Mouse (Mus musculus) liver, embryonic 12.5 days (tissue): ENCODE data around the gene Nit1. TPM values are rescaled to one million over a fixed set of nuclear protein-coding genes. Genes with fewer than 3 reads are reported as not detected.
A peak's percentile ranks its signal among the peaks of the same experiment; 100 is the strongest.
"Not testable (repeated sequence)": the region's sequence is repeated elsewhere in the genome, so short reads cannot be mapped to it uniquely, and the experiment has no call there.

Experiments
- ATAC-seq: fragments of 200-750 bp; cut with Nextera tagmentation; 2 replicates; pipeline ENCODE4 v1.8.0; 2017; ENCODE audit warnings: moderate number of reproducible peaks, mild to moderate bottlenecking, moderate library complexity
- H3K27ac ChIP-seq: fragments of 300-500 bp; sonication (generic); 2 replicates; pipeline ENCODE4 v1.5.1; 2016; ENCODE audit warnings: mild to moderate bottlenecking
- H3K27me3 ChIP-seq: fragments of 300-500 bp; sonication (generic); replicated peaks from 2 replicates; pipeline ENCODE4 v1.6.1; 2016; ENCODE audit warnings: mild to moderate bottlenecking, moderate library complexity
- H3K36me3 ChIP-seq: fragments of 300-500 bp; sonication (generic); 2 replicates; pipeline ENCODE4 v1.6.1; 2016; ENCODE audit warnings: mild to moderate bottlenecking, moderate library complexity
- H3K4me1 ChIP-seq: fragments of 300-500 bp; sonication (generic); 2 replicates; pipeline ENCODE4 v1.6.1; 2016
- H3K4me2 ChIP-seq: fragments of 300-500 bp; sonication (generic); 2 replicates; pipeline ENCODE4 v1.6.1; 2016; ENCODE audit warnings: mild to moderate bottlenecking, moderate library complexity
- H3K4me3 ChIP-seq: fragments of 300-500 bp; sonication (generic); 2 replicates; pipeline ENCODE4 v1.5.1; 2016; ENCODE audit warnings: mild to moderate bottlenecking, moderate library complexity
- H3K9ac ChIP-seq: fragments of 300-500 bp; sonication (generic); 2 replicates; pipeline ENCODE4 v1.6.1; 2016; ENCODE audit warnings: mild to moderate bottlenecking, moderate library complexity
- H3K9me3 ChIP-seq: fragments of 300-500 bp; sonication (generic); replicated peaks from 2 replicates; pipeline ENCODE4 v1.6.1; 2016; ENCODE audit warnings: mild to moderate bottlenecking, moderate library complexity
- WGBS: fragments of 180-500 bp; shearing (Covaris S2); methylation state at CpG from one replicate; pipeline ENCODE4 v1.1.7; 2016; ENCODE audit not compliant: insufficient replicate concordance; 5-methylcytosine and 5-hydroxymethylcytosine counted together
- polyA plus RNA-seq: library from polyadenylated mRNA; unstranded; fragments of >200 nt; fragmentation: Nextera tagmentation; extraction: Ambion mirVana; gene quantifications from 2 replicates; pipeline ENCODE4 v1.2.1, GENCODE M21; 2016

The Nit1 gene
- polyA plus RNA-seq, 1 experiment from 2014 or later, result 25.3 TPM

DNA sequence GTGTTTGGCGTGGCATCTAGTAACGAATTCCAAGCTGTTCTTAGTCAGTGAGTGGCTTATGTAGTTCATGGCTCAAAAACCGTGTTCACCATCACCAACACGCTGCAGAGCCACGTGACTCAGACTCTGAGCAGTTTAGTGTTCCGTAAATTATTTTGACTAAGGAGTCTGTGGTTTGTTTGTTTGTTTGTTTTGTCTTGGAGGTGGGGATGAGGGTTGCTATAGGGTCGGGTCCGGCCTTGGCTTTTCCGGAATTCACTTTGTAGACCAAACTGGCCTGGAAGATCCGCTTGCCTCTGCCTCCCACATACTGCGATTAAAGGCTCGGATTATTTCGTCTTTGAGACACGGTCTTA, 627 bp upstream of the Nit1 start:
- Histone ChIP-seq H3K4me3 (peak overlapping the region; percentile 82), H3K36me3 (peaks cover 47% of the 10 kb centered on the region), H3K27ac (peak overlapping the region; percentile 75), H3K27me3 (no peaks in the 10 kb centered on the region), H3K9me3 (no peaks in the 10 kb centered on the region; the same call in 1 of the 2 replicates), H3K4me1 (peaks cover 47% of the 10 kb centered on the region), H3K4me2 (peak overlapping the region; percentile 84), H3K9ac (peak overlapping the region; percentile 87)
- under 1% methylated on average over 14 of the region's 14 CpGs for WGBS
- peak; percentile 46; the same call in 1 of the 2 replicates for ATAC-seq

DNA sequence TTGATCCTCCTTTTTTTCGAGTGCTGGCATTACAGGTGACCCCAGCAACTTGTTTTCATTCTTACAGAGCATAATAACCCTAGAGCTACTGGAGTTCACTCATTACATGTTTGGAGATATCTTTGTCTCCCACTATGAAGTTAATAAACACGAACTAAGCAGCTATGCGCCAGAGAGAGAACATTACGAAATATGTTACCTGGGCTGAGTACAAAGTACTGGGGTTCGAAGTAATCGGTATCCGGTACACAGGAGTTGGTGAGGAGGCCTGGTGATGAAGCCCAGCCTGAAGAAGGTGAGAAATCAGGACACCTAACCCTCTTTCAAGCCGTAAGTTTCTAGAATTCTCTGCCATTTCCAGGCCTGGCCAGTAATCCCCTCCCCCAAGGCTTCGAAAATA, 731 bp downstream of the Nit1 start:
- Histone ChIP-seq H3K36me3 (peaks cover 60% of the 10 kb centered on the region), H3K4me1 (peaks cover 41% of the 10 kb centered on the region)
- no peak; the same call in 1 of the 2 replicates for ATAC-seq

DNA sequence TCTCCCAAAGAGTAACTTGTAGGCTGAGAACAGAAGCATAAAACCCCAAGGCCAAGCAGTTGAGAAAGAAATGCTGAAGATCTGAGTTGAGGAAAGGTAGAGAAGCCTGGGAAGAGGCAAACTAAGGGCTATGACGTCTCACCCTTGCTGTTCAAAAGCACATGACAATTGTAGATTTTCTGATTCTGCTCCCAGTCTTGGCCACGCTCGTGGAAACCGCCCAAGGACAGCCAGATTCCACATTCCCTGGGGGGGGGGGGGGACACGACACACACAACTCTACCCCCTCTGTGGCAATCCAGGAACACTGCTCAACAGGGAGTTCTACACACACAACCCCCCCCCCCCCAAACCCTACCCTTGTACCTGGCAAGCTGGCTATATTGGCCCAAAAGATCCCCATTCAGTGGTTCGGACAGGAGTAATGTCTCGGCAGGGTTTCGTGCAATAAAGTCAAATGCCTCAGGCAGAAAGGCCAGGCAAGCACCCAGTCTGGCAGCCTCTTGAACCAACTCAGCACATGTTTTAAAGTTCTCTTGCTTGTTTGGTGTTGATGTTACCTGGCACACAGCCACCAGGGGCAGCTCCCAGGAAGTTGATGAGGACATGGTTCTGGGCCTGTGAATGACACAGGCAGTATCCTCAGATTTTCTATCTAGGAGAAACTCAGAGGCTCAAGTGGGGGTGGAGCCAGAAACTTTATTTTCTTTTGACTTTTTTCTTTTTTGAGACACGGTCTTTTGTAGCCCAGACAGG, 1.3 kb downstream of the Nit1 start:
- Histone ChIP-seq H3K27me3 (no peaks in the 10 kb centered on the region), H3K4me2 (peak overlapping the region; percentile 84), H3K36me3 (peaks cover 65% of the 10 kb centered on the region), H3K4me3 (peak overlapping the region; percentile 82), H3K4me1 (peaks cover 38% of the 10 kb centered on the region), H3K27ac (no peak overlapping the region), H3K9me3 (no peaks in the 10 kb centered on the region; the same call in 1 of the 2 replicates), H3K9ac (no peak overlapping the region)
- 0 out of 2 replicates have a peak, but pooled peaks have one; percentile 9 for ATAC-seq
- WGBS, result 75% methylated on average over 9 of the region's 9 CpGs

More for the DNA sequence above, 731 bp downstream of the Nit1 start:
- Histone ChIP-seq H3K9me3 (no peaks in the 10 kb centered on the region; the same call in 1 of the 2 replicates), H3K9ac (peak overlapping the region; percentile 87), H3K4me3 (peak overlapping the region; percentile 82), H3K27me3 (no peaks in the 10 kb centered on the region), H3K27ac (peak overlapping the region; percentile 75; the same call in 1 of the 2 replicates), H3K4me2 (peak overlapping the region; percentile 84)
- WGBS, result 67% methylated on average over 9 of the region's 9 CpGs

DNA sequence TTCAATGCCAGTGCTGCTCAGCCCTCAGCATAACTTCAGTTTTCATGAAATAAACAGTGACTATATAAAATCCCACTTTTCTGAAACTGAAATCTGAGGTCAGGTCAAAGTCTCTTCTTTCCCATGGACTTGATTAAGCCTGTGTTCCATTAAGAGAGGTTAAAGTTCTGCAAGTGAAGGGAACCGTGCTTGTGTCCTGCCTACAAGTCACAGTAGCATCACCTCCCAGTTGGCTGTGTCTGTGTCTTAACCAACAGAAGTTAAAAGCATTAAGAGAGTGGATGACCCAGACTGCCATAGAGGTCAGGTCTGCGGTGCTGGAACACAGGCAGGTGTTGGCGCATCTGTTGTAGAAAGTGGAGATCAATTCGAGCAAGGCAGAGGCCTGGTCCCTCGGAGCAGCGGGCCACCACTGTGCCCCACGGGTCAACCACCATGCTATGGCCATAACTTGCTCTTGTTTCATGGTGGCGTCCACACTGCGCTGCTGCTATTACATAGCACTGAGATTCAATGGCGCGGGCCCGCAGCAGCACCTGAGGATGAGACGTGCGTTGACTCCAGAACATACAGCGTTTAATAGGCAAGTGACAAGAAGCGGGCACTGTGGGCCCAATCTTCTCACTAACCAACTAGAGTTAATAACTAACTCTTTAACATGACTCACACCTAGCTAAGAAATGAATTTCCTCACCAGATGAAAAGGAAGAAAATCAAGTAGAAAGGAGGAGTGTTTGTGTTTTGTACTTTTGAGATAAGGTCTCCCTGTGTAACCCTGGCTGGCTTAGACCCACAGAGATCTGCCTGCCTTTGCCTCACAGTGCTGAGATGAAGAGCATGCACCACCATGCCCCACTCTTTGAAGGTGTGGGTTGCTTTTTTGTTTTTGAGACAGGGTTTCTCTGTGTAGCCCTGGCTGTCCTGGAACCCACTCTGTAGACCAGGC, 2.9 kb downstream of the Nit1 start:
- no peak for ATAC-seq
- H3K27ac ChIP-seq, result no peak overlapping the region
- H3K4me1 ChIP-seq, result peaks cover 25% of the 10 kb centered on the region
- H3K9me3 ChIP-seq, result no peaks in the 10 kb centered on the region; the same call in 1 of the 2 replicates
- no peaks in the 10 kb centered on the region for H3K27me3 ChIP-seq
- 88% methylated on average over 16 of the region's 16 CpGs for WGBS
- H3K9ac ChIP-seq, result no peak overlapping the region
- H3K4me3 ChIP-seq, result no peak overlapping the region
- no peak overlapping the region for H3K4me2 ChIP-seq
- H3K36me3 ChIP-seq, result peaks cover 68% of the 10 kb centered on the region

DNA sequence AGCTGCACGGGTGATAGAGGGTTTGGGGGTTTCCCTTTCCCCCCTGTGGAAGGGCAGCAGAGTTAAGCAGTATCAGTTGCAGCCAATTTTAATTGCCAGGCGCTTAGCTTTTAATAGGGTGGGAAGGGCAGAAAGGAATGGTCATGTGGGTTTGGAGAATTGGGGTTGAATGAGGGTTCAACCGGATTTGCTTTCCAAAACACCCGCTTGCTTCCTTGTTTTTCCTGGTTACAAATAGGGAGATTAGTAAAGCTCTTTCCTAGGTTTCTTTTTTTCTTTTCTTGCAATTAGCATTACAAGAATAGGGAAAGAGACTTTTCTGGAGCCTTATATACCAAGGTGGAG, 15.3 kb downstream of the Nit1 start:
- Histone ChIP-seq H3K27ac (peak overlapping the region; percentile 94), H3K4me1 (peaks cover 58% of the 10 kb centered on the region), H3K4me2 (peak overlapping the region; percentile 90), H3K4me3 (peak overlapping the region; percentile 88), H3K36me3 (peaks cover 34% of the 10 kb centered on the region), H3K9me3 (no peaks in the 10 kb centered on the region), H3K9ac (peak overlapping the region; percentile 97), H3K27me3 (no peaks in the 10 kb centered on the region)
- WGBS, result 3% methylated on average over 4 of the region's 4 CpGs
- no peak for ATAC-seq

DNA sequence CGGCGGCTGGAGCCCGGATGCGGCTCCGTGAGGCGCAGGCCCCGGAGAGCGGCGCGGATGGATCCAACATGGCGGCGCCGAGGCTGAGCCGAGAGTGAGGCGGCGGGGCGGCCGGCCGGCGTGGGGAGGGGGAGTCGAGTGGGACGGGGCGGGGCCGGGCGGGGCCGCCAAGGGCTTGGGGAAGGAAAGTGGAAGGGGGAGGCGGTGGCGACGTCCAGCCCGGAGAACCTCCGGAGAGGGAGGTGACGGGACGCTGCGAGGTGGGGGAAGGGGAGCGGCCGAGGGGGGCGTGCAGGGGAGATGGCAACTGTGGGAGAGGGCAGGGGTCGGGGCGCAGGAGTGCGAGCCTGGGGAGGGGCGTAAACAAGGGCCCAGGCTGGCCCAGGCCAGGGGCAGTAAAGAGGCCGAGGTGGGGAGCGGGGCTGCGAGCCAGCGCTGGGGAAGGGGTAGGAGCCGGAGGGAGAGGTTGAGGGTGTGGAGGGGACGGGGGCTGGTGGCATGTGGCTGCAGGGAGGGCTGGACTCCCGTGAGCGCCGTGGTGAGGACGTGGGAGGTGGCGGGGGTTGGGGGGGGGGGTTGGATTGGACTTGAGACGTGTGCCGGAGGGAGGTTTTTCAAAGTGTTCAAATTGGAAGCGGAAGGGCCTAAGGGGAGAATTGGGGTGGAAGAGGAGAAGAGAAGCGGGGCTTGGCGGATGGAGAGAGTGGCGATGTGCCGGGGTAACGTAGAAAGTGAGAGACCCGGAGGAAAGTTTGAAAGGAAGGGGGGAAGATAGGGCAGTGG, 15.8 kb downstream of the Nit1 start:
- no peaks in the 10 kb centered on the region for H3K9me3 ChIP-seq
- peak overlapping the region; percentile 94 for H3K27ac ChIP-seq
- H3K4me2 ChIP-seq, result peak overlapping the region; percentile 90
- peaks cover 35% of the 10 kb centered on the region for H3K36me3 ChIP-seq
- ATAC-seq, result peak; percentile 75
- WGBS, result 2% methylated on average over 50 of the region's 61 CpGs
- H3K4me3 ChIP-seq, result peak overlapping the region; percentile 88
- H3K9ac ChIP-seq, result peak overlapping the region; percentile 97
- H3K27me3 ChIP-seq, result no peaks in the 10 kb centered on the region
- peaks cover 54% of the 10 kb centered on the region for H3K4me1 ChIP-seq

DNA sequence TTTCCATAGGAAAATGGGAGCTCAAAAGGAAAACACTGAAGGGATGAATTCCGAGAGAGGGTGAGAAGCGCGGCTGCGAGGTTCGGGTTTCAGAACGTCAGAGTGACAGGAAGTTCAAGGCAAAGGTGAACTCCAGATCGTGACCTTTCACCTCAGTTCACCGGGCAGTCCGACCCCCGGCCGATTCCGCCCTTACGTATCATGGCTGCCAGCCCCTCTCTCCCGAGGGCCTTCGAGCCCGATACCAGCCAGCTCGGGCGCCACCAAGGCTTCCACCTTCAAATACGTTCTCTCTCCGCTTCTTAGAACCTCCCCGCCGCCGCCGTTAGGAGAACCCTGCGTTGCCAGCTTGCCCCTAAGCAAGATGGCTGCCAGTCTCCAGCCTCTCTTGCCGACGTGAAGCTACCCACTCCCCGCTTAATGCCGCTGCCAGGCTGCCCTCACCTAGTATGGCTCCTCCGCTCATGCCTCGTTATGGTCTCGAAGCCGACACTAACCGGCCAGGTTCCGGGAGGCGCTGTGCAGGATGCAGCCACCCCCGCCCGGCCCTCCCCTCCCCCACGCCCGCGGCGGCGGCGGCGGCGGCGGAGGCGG, 16.5 kb downstream of the Nit1 start, which contains the start of gene Dedd:
Gene Dedd, plus strand, starts transcription at position 307 of the 594 bp plus-strand sequence.
- Histone ChIP-seq H3K27ac (peak within 1 kb of the TSS; percentile 94), H3K4me2 (peak within 1 kb of the TSS; percentile 90), H3K4me1 (peaks cover 51% of the 10 kb centered on the region), H3K36me3 (peaks cover 30% of the 10 kb centered on the region), H3K27me3 (no peaks in the 10 kb centered on the region), H3K4me3 (peak within 1 kb of the TSS; percentile 88), H3K9me3 (no peaks in the 10 kb centered on the region), H3K9ac (peak within 1 kb of the TSS; percentile 97)
- WGBS, result under 1% methylated on average over 36 of the region's 48 CpGs
- ATAC-seq, result peak; percentile 86

DNA sequence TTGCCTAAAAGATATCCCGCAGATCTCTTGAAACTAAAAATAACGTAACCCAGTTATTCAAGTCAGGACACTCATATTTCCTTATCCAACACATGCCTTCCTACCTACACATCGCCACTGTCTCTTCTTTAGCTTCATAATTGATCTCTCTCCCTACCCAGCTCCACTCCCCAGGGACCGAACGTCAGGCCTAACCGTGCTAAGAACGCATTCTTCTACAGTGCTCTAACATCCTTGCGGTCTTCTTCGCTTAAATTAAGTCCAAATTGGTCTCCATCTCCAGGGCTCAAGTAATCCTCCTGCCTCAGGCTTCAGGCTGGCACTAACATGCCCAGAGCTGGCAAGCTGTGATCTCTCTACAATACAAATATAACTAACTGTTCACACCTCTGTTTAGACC, 17.2 kb downstream of the Nit1 start:
- 27% methylated on average over 9 of the region's 9 CpGs for WGBS
- no peaks in the 10 kb centered on the region for H3K27me3 ChIP-seq
- H3K9me3 ChIP-seq, result no peaks in the 10 kb centered on the region
- H3K4me3 ChIP-seq, result peak overlapping the region; percentile 88
- H3K9ac ChIP-seq, result peak overlapping the region; percentile 97
- peaks cover 51% of the 10 kb centered on the region for H3K4me1 ChIP-seq
- ATAC-seq, result no peak
- peaks cover 27% of the 10 kb centered on the region for H3K36me3 ChIP-seq
- H3K4me2 ChIP-seq, result peak overlapping the region; percentile 90
- peak overlapping the region; percentile 94 for H3K27ac ChIP-seq

DNA sequence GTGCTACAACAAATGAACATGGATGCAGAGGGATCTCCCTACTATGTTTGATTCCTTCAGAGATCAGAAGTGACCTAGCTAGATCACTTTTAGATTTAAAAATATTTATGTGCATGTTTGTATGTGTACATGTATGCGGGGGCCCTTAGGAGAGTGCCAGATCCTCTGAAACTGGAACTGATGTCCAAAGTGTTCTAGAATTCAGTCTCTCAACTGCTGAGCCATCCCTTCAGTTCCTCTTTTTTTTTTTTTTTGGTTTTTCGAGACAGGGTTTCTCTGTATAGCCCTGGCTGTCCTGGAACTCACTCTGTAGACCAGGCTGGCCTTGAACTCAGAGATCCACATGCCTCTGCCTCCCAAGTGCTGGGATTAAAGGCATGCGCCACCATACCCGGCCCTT, 18.9 kb downstream of the Nit1 start:
- not testable (repeated sequence) for H3K9me3 ChIP-seq, H3K27ac ChIP-seq, H3K27me3 ChIP-seq, H3K4me3 ChIP-seq, ATAC-seq
- WGBS, result 48% methylated on average over 4 of the region's 4 CpGs
- H3K4me1 ChIP-seq, result peaks cover 53% of the 10 kb centered on the region
- peak overlapping the region; percentile 90 for H3K4me2 ChIP-seq
- peak overlapping the region; percentile 12; the same call in 1 of the 2 replicates for H3K9ac ChIP-seq
- peaks cover 19% of the 10 kb centered on the region; the same call in 1 of the 2 replicates for H3K36me3 ChIP-seq

DNA sequence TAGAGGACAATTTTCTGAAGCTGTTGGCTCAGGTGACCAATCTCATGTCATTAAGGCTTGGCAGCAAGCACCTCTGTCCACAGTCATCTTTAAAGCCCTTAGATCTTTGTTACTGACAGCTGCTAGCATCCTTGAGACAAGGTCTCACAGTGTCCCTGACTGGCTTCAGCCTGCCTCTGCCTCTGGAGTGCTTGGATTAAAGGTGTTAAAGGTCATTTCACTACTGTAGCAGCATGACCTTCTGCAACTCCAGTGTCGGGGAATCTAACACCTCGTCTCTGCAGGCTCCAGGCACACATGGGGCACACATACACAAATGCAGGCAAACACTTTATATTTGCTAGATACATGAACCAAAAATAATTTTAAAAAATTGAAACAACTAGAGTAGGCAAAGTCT, 19.9 kb downstream of the Nit1 start:
- H3K9me3 ChIP-seq, result no peaks in the 10 kb centered on the region
- ATAC-seq, result no peak

DNA sequence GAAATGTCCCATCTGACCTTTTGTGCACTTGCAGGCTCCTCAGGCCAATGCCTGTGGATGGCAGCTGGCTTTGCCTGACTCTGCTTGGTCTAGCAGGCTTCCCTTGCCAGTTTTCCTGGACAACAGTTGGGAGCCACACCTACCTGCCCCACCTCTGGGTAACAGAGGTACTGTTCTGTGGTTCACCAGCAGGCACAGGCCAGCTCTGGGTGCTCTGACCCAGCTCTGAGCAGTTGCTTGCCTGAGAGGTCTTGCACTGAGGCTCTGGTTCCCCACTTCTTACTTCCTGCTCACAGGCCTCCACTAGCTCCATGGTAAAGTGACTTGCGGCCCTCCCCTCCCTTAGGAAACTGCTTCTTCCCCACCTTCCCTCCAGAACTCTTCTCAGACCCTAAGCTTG, 23.4 kb downstream of the Nit1 start:
- WGBS, result 67% methylated on average over 1 of the region's 1 CpGs
- H3K4me1 ChIP-seq, result peaks cover 21% of the 10 kb centered on the region
- H3K9me3 ChIP-seq, result no peaks in the 10 kb centered on the region
- no peak for ATAC-seq
- H3K27ac ChIP-seq, result peak overlapping the region; percentile 45
- no peaks in the 10 kb centered on the region for H3K27me3 ChIP-seq
- no peak overlapping the region for H3K4me2 ChIP-seq
- H3K9ac ChIP-seq, result peak overlapping the region; percentile 31; the same call in 1 of the 2 replicates
- H3K4me3 ChIP-seq, result no peak overlapping the region
- peaks cover 19% of the 10 kb centered on the region; the same call in 1 of the 2 replicates for H3K36me3 ChIP-seq

More for the DNA sequence above, 19.9 kb downstream of the Nit1 start:
- H3K4me3 ChIP-seq, result no peak overlapping the region
- WGBS, result 84% methylated on average over 2 of the region's 2 CpGs
- no peak overlapping the region for H3K27ac ChIP-seq
- H3K27me3 ChIP-seq, result no peaks in the 10 kb centered on the region
- no peak overlapping the region for H3K9ac ChIP-seq
- no peak overlapping the region for H3K4me2 ChIP-seq
- H3K36me3 ChIP-seq, result peaks cover 19% of the 10 kb centered on the region; the same call in 1 of the 2 replicates
- H3K4me1 ChIP-seq, result peaks cover 44% of the 10 kb centered on the region
